Mouse (Mus musculus) cerebellum, adult 2 months (tissue): ENCODE measurements around the gene Nudt9. TPM values are rescaled to one million over a fixed set of nuclear protein-coding genes. Genes with fewer than 3 reads are reported as not detected.

Experiments used
- DNase-seq, 2 experiments: peaks; one replicate each; pipeline ENCODE4 v3.0.0; 2021
- H3K27ac ChIP-seq: fragments of 200-500 bp; 2 replicates; pipeline ENCODE4 v1.5.1; 2012; ENCODE audit warnings: low read length, control low read depth, inconsistent platforms; ENCODE audit not compliant: insufficient read depth
- H3K27me3 ChIP-seq: fragments of 200-500 bp; 2 replicates; pipeline ENCODE4 v1.6.1; 2012; ENCODE audit warnings: inconsistent platforms, mild to moderate bottlenecking, low read length, moderate library complexity; ENCODE audit not compliant: control insufficient read depth, insufficient read depth
- H3K4me1 ChIP-seq: fragments of 200-500 bp; 2 replicates; pipeline ENCODE4 v1.6.1; 2011; ENCODE audit warnings: low read length; ENCODE audit not compliant: control insufficient read depth, insufficient read depth
- H3K4me3 ChIP-seq: fragments of 200-500 bp; replicated peaks from 2 replicates; pipeline ENCODE3; 2011; ENCODE audit warnings: mild to moderate bottlenecking, low read depth, low read length, control low read depth; ENCODE audit not compliant: insufficient read depth
- CTCF ChIP-seq: fragments of 200-500 bp; IDR thresholded peaks from 2 replicates; pipeline ENCODE4 v1.5.1; 2011; ENCODE audit warnings: low read depth, mild to moderate bottlenecking, control low read depth, low read length, moderate library complexity, borderline replicate concordance; ENCODE audit not compliant: insufficient read depth
- POLR2A ChIP-seq: fragments of 200-500 bp; IDR thresholded peaks from 2 replicates; pipeline ENCODE4 v1.6.1; 2011; ENCODE audit warnings: low read length, control low read depth, borderline replicate concordance; ENCODE audit not compliant: insufficient read depth
- WGBS: fragments of 180-500 bp; shearing (Covaris S2); methylation state at CpG from one replicate; pipeline ENCODE4 v1.1.7; 2018; 5-methylcytosine and 5-hydroxymethylcytosine counted together
- polyA plus RNA-seq: library from polyadenylated mRNA; depleted of rRNA; stranded (reverse); fragments of >200 nt; gene quantifications from 2 replicates; pipeline ENCODE4 v1.2.3, GENCODE M21; 2012; rRNA removed

Nudt9 gene
- polyA plus RNA-seq, 1 experiment, result 78.5 TPM

- Histone ChIP-seq H3K4me3 (peak overlapping the region; percentile 34), H3K27me3 (no peaks in the 10 kb centered on the region), H3K27ac (peak overlapping the region; percentile 65), H3K4me1 (peaks cover 6% of the 10 kb centered on the region)
- DNase-seq, result no peak
- 73% methylated on average over 5 of the region's 5 CpGs for WGBS
- no peak for TF ChIP-seq CTCF
- TF ChIP-seq POLR2A, result no peak
These were observed 66.4 kb downstream of the Nudt9 start for GRCm38 (mm10) chr5:104112511-104112910.

GRCm38 (mm10) chr5:104113491-104114172 lies 67.5 kb downstream of the Nudt9 start, which contains the start of gene Sparcl1:
Gene Sparcl1, minus strand, starts transcription at chr5:104113733.
- DNase-seq, result peak; percentile 49 to 55
- TF ChIP-seq CTCF, result no peak
- no peak for TF ChIP-seq POLR2A
- H3K4me1 ChIP-seq, result peaks cover 3% of the 10 kb centered on the region
- H3K4me3 ChIP-seq, result peak within 1 kb of the TSS; percentile 39
- peak within 1 kb of the TSS; percentile 65 for H3K27ac ChIP-seq
- no peaks in the 10 kb centered on the region for H3K27me3 ChIP-seq
- WGBS, result 6% methylated on average over 15 of the region's 15 CpGs

Other genes with a start within 250 kb of the Nudt9 start
- 29.1 and 29.6 TPM in 2 replicates for gene Klhl8, start 135.0 kb upstream of the Nudt9 start, polyA plus RNA-seq
- not detected in 2 replicates for gene Hsd17b13, start 68.9 kb upstream of the Nudt9 start, polyA plus RNA-seq
- gene Hsd17b11, start 24.4 kb upstream of the Nudt9 start, polyA plus RNA-seq, result 27.7 and 29.2 TPM in 2 replicates
- not detected in 2 replicates for gene Gm17660, start 31.3 kb downstream of the Nudt9 start, polyA plus RNA-seq
- gene Sparcl1, start 67.4 kb downstream of the Nudt9 start, polyA plus RNA-seq, result 1,650 and 1,724 TPM in 2 replicates
- 0.05 and 0.07 TPM in 2 replicates for gene Dspp, start 124.4 kb downstream of the Nudt9 start, polyA plus RNA-seq
- 6.1 and 8.2 TPM in 2 replicates for gene Dmp1, start 156.3 kb downstream of the Nudt9 start, polyA plus RNA-seq